Mouse (Mus musculus) neural tube, embryonic 14.5 days (tissue): ENCODE results near the gene Pdzrn3. TPM values are rescaled to one million over a fixed set of nuclear protein-coding genes. Genes with fewer than 3 reads are reported as not detected.

Experiments
- ATAC-seq: fragments of 200-750 bp; cut with Nextera tagmentation; 2 replicates; pipeline ENCODE4 v1.8.0; 2017; ENCODE audit warnings: low read depth, mild to moderate bottlenecking, moderate TSS enrichment, moderate library complexity
- H3K27ac ChIP-seq: fragments of 300-500 bp; sonication (generic); 2 replicates; pipeline ENCODE4 v1.5.1; 2014; ENCODE audit warnings: low read depth, mild to moderate bottlenecking, control low read depth, low read length, moderate library complexity, mixed read lengths
- H3K27me3 ChIP-seq: fragments of 300-500 bp; sonication (generic); 2 replicates; pipeline ENCODE4 v1.6.1; 2014; ENCODE audit warnings: low read length; ENCODE audit not compliant: control insufficient read depth, insufficient read depth
- H3K36me3 ChIP-seq: fragments of 300-500 bp; sonication (generic); 2 replicates; pipeline ENCODE4 v1.6.1; 2014; ENCODE audit warnings: low read length, mixed read lengths; ENCODE audit not compliant: control insufficient read depth, insufficient read depth
- H3K4me1 ChIP-seq: fragments of 300-500 bp; sonication (generic); 2 replicates; pipeline ENCODE4 v1.6.1; 2014; ENCODE audit warnings: low read length; ENCODE audit not compliant: control insufficient read depth, insufficient read depth
- H3K4me2 ChIP-seq: fragments of 300-500 bp; sonication (generic); 2 replicates; pipeline ENCODE4 v1.6.1; 2014; ENCODE audit warnings: mild to moderate bottlenecking, low read depth, low read length, control low read depth
- H3K4me3 ChIP-seq: fragments of 300-500 bp; sonication (generic); 2 replicates; pipeline ENCODE4 v1.5.1; 2014; ENCODE audit warnings: low read depth, low read length, control low read depth, mixed read lengths
- H3K9ac ChIP-seq: fragments of 300-500 bp; sonication (generic); replicated peaks from 2 replicates; pipeline ENCODE4 v1.6.1; 2014; ENCODE audit warnings: low read depth, mild to moderate bottlenecking, control low read depth, low read length, mixed read lengths
- H3K9me3 ChIP-seq: fragments of 300-500 bp; sonication (generic); 2 replicates; pipeline ENCODE4 v1.6.1; 2016; ENCODE audit warnings: low read length; ENCODE audit not compliant: control insufficient read depth
- WGBS: fragments of 180-500 bp; shearing (Covaris S2); extraction: QIAGEN DNeasy Blood & Tissue Kit; methylation state at CpG from one replicate; pipeline ENCODE4 v1.1.7; 2014; 5-methylcytosine and 5-hydroxymethylcytosine counted together
- polyA plus RNA-seq: library from polyadenylated mRNA; unstranded; fragments of >200 nt; fragmentation: Nextera tagmentation; extraction: Ambion mirVana; gene quantifications from 2 replicates; pipeline ENCODE4 v1.2.1, GENCODE M21; 2014

Pdzrn3 gene
- polyA plus RNA-seq, 1 experiment from 2014 or later, result 28.4 TPM

GRCm38 (mm10) chr6:101376511-101377166 is 1.1 kb downstream of the Pdzrn3 start:
- H3K9me3 ChIP-seq, result no peaks in the 10 kb centered on the region
- peak overlapping the region; percentile 98 for H3K4me2 ChIP-seq
- ATAC-seq, result no peak
- H3K9ac ChIP-seq, result peak overlapping the region; percentile 54
- H3K36me3 ChIP-seq, result no peaks in the 10 kb centered on the region
- peak overlapping the region; percentile 64; the same call in 1 of the 2 replicates for H3K27ac ChIP-seq
- peak overlapping the region; percentile 50 for H3K4me3 ChIP-seq
- H3K4me1 ChIP-seq, result peaks cover 8% of the 10 kb centered on the region
- 4% methylated on average over 10 of the region's 10 CpGs for WGBS
- no peaks in the 10 kb centered on the region for H3K27me3 ChIP-seq

DNA sequence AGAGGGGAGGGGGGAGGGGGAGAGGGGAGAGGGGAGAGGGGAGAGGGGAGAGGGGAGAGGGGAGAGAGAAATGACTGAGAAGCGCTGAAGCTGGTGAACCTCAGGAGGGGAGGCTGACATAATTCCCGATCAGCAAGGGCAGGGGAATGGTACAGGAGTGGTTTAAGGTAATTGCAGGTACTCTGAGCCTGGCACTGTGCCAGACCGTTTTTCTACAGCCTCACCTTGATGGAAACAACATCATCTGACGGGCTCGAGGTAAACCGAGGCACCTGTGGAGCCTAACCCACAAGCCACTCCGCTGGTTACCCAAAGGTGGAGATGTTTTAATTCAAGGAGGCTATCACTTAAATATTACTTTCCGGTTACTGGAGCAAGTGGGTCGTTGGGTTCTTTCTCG is 1.6 kb downstream of the Pdzrn3 start:
- H3K27me3 ChIP-seq, result no peaks in the 10 kb centered on the region
- H3K9ac ChIP-seq, result no peak overlapping the region
- 35% methylated on average over 10 of the region's 10 CpGs for WGBS
- no peaks in the 10 kb centered on the region for H3K9me3 ChIP-seq
- ATAC-seq, result no peak
- peak overlapping the region; percentile 98 for H3K4me2 ChIP-seq
- H3K36me3 ChIP-seq, result no peaks in the 10 kb centered on the region
- H3K4me3 ChIP-seq, result peak overlapping the region; percentile 50
- peaks cover 8% of the 10 kb centered on the region for H3K4me1 ChIP-seq
- no peak overlapping the region for H3K27ac ChIP-seq

DNA sequence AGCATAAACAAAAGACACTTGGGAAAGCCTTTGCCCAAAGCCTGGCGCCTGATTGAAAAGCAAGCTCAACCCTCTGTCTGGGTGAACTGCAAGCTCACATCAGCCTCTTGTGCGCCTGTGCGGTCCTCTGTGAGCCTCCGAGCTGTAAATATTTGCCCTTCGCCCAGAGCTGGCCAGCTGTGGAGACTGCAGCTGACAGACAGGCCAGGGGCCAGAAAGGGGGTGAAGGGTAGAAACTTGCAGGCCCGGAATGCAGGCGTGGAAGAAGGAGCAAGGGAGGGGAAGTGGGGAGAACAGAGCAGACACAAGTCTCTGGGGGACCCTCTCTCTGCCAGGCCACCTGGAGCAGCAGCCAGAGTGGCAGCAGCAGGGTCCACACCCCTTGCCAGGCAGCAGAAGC is 3.0 kb downstream of the Pdzrn3 start:
- ATAC-seq, result 0 out of 2 replicates have a peak, but pooled peaks have one; percentile 35
- Histone ChIP-seq H3K4me1 (peaks cover 8% of the 10 kb centered on the region), H3K9ac (no peak overlapping the region)

GRCm38 (mm10) chr6:101374186-101374585 is 3.5 kb downstream of the Pdzrn3 start:
- 80% methylated on average over 1 of the region's 1 CpGs for WGBS
- no peak overlapping the region for H3K27ac ChIP-seq
- H3K9ac ChIP-seq, result no peak overlapping the region
- H3K4me2 ChIP-seq, result peak overlapping the region; percentile 32
- H3K36me3 ChIP-seq, result no peaks in the 10 kb centered on the region
- no peaks in the 10 kb centered on the region for H3K27me3 ChIP-seq
- H3K4me3 ChIP-seq, result no peak overlapping the region; the same call in 1 of the 2 replicates
- no peak for ATAC-seq
- peaks cover 8% of the 10 kb centered on the region for H3K4me1 ChIP-seq
- no peaks in the 10 kb centered on the region for H3K9me3 ChIP-seq

More for the DNA sequence above, 3.0 kb downstream of the Pdzrn3 start:
- H3K27me3 ChIP-seq, result no peaks in the 10 kb centered on the region
- H3K4me3 ChIP-seq, result peak overlapping the region; percentile 4; the same call in 1 of the 2 replicates
- H3K27ac ChIP-seq, result 0 out of 2 replicates have a peak overlapping the region, but pooled peaks have one; percentile 4
- no peaks in the 10 kb centered on the region for H3K9me3 ChIP-seq
- H3K4me2 ChIP-seq, result peak overlapping the region; percentile 32
- 5% methylated on average over 7 of the region's 7 CpGs for WGBS
- H3K36me3 ChIP-seq, result no peaks in the 10 kb centered on the region

DNA sequence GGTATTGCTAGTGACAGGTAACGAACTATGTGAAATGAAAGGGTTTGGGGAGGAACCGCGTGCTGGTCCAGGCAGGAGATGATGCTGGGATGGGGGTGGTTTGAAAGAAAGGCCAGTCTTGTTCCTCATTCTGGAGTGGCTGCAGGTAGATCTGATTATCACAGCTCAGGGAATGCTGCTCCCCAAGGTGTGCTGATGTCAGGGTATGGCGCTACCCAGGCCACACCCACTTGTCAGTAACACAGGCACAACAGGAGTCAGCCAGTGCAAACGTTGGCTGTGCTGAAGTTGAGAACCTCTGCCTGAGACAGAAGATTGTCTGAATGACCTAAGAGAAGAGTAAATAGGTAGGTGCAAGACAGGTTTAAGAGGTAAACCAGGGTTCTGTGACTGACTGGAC is 4.7 kb downstream of the Pdzrn3 start:
- no peak overlapping the region for H3K4me3 ChIP-seq
- peaks cover 8% of the 10 kb centered on the region for H3K4me1 ChIP-seq
- no peaks in the 10 kb centered on the region for H3K27me3 ChIP-seq
- no peak for ATAC-seq
- H3K36me3 ChIP-seq, result no peaks in the 10 kb centered on the region
- 87% methylated on average over 5 of the region's 5 CpGs for WGBS
- no peaks in the 10 kb centered on the region for H3K9me3 ChIP-seq
- H3K4me2 ChIP-seq, result no peak overlapping the region
- H3K9ac ChIP-seq, result no peak overlapping the region
- H3K27ac ChIP-seq, result no peak overlapping the region

GRCm38 (mm10) chr6:101366809-101367602 is 10.7 kb downstream of the Pdzrn3 start:
- Histone ChIP-seq H3K9ac (no peak overlapping the region), H3K9me3 (no peaks in the 10 kb centered on the region), H3K4me2 (no peak overlapping the region), H3K27ac (no peak overlapping the region), H3K4me1 (no peaks in the 10 kb centered on the region), H3K36me3 (no peaks in the 10 kb centered on the region), H3K4me3 (no peak overlapping the region), H3K27me3 (no peaks in the 10 kb centered on the region)
- ATAC-seq, result no peak
- 48% methylated on average over 9 of the region's 9 CpGs for WGBS

DNA sequence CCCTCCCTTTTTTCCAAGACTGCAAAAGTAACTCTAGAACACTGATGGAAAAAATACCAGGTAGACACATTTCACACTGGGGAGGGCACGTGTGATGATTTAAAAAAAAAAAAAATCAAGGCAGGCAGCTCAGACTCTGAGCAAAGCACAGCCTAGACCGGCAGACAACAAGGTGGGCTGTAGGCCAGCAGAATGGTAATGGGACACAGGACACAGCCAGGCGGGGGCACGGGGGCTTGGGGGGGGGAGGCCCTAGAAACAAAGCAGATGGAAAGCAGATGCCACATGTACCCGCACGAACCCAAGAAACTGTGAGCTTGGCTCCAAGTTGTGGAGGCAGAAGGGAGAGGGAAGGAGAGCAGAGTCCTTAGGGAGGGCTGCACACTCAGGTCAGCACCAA is 11.9 kb downstream of the Pdzrn3 start:
- H3K9ac ChIP-seq, result no peak overlapping the region
- ATAC-seq, result 0 out of 2 replicates have a peak, but pooled peaks have one; percentile 17
- no peaks in the 10 kb centered on the region for H3K9me3 ChIP-seq
- H3K4me2 ChIP-seq, result no peak overlapping the region
- 67% methylated on average over 6 of the region's 6 CpGs for WGBS
- H3K27me3 ChIP-seq, result no peaks in the 10 kb centered on the region
- H3K4me1 ChIP-seq, result no peaks in the 10 kb centered on the region
- no peak overlapping the region for H3K27ac ChIP-seq
- H3K36me3 ChIP-seq, result no peaks in the 10 kb centered on the region
- H3K4me3 ChIP-seq, result no peak overlapping the region

GRCm38 (mm10) chr6:101363904-101364303 is 13.8 kb downstream of the Pdzrn3 start:
- no peak for ATAC-seq
- H3K9ac ChIP-seq, result no peak overlapping the region
- H3K9me3 ChIP-seq, result no peaks in the 10 kb centered on the region
- WGBS, result 90% methylated on average over 5 of the region's 5 CpGs
- no peaks in the 10 kb centered on the region for H3K4me1 ChIP-seq
- no peaks in the 10 kb centered on the region for H3K27me3 ChIP-seq
- no peak overlapping the region for H3K4me2 ChIP-seq
- no peak overlapping the region for H3K27ac ChIP-seq
- H3K4me3 ChIP-seq, result no peak overlapping the region
- H3K36me3 ChIP-seq, result no peaks in the 10 kb centered on the region

DNA sequence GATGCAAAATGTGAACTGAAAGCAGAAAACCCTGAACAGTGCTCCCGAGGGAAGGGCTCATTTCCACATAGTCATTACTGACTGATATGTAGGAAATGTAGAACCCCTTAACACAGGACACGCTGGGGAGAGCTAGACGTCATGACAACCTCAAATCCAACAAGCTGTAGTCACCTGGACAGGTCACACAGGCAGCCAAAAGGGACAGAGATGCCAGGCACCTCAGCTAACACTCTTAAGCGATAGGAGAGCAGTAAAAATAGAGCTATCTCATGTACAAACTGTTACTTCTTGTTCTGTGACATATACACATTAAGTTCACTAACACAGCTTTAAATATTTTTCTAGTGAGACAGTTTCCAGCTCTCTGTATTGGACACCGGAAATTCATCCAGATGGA is 15.0 kb downstream of the Pdzrn3 start:
- Histone ChIP-seq H3K9ac (no peak overlapping the region), H3K27ac (no peak overlapping the region), H3K9me3 (no peaks in the 10 kb centered on the region), H3K4me2 (no peak overlapping the region), H3K4me3 (no peak overlapping the region), H3K27me3 (no peaks in the 10 kb centered on the region), H3K4me1 (no peaks in the 10 kb centered on the region), H3K36me3 (no peaks in the 10 kb centered on the region)
- ATAC-seq, result no peak
- 76% methylated on average over 5 of the region's 5 CpGs for WGBS
